Mouse (Mus musculus) left cerebral cortex, postnatal 36 days (tissue): ENCODE measurements around the gene Schip1. TPM values are rescaled to one million over a fixed set of nuclear protein-coding genes. Genes with fewer than 3 reads are reported as not detected.

Source experiments
- DNase-seq, 2 experiments: peaks; one replicate each; pipeline ENCODE4 v3.0.0; 2021 to 2022; ENCODE audit warnings: low spot score in 2 of 2, mixed read lengths in 1 of 2
- intact Hi-C: fragments of 180-260 bp; cut with DNase I; formaldehyde crosslinking; loops from one replicate; pipeline ENCODE4 v1.15.1; 2025
- total RNA-seq, 2 experiments: library from RNA; stranded (reverse); gene quantifications; 2 replicates each; pipeline ENCODE4 v1.2.3; 2021

Schip1 gene
- total RNA-seq, 2 experiments from 2014 or later: 229 to 297 TPM

DNA sequence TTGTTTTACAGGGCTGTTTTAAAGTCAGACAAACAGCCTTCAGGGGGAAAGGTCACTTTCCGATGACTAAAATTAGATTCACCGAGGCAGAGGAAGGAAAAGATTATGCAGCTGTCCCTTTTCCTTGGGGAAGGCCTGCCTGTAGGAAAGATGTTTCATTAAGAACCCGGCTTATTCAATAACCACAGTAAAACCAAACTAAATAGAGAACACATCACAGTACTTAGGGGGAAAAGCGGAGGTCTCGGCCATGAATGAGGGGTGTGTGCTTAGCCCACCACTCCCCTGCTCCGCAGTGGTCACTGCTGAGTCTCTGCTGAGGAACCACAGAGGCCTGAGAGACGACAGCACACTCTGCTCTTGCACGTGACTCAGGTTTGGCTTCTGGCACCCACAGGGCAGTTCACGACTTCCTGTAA lies 522.1 kb downstream of the Schip1 start:
- DNase-seq: no peak
- intact Hi-C loops: no loop called here

DNA sequence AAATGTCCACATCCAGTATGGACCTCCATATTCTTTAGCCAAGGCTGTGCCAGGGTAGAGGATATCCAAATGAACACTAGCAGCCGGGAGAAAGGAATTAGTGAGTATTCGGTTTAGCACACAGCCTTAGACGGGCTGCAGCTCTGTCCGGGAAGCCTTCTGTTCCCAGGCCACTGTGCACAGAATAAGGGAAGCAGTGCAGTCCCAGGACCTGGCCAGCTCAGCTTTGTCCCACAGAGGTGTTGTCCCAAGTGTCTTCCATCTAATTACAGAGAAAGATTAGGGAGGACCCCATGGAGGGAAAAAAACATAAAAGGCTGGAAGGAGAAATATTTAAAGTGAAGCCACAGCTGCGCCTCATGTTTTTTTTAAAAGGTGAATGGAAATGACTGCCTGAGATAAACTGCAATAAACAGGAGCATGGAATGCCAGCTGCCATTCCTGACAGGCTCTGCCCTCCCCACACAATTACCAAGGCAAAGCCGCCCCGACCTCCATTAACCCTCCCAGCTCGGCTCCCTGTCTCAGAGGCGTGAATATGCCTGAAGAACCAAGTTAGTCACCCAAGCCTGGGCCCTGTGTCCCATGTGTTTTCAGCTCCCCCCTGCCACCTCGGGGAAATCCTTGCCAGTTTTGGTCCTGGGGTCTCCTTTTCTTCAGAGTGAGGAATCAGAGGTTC lies 523.1 kb downstream of the Schip1 start:
- no peak for DNase-seq
- intact Hi-C loops: no loop called here

- DNase-seq: no peak
- intact Hi-C loops: no loop called here
Observed at GRCm38 (mm10) chr3:68589220-68589840, 524.7 kb downstream of the Schip1 start.

GRCm38 (mm10) chr3:68590436-68590835 lies 525.8 kb downstream of the Schip1 start:
- DNase-seq: no peak
- intact Hi-C loops: no loop called here

GRCm38 (mm10) chr3:68592575-68592974 lies 528.0 kb downstream of the Schip1 start:
- intact Hi-C loops: no loop called here
- DNase-seq: no peak

DNA sequence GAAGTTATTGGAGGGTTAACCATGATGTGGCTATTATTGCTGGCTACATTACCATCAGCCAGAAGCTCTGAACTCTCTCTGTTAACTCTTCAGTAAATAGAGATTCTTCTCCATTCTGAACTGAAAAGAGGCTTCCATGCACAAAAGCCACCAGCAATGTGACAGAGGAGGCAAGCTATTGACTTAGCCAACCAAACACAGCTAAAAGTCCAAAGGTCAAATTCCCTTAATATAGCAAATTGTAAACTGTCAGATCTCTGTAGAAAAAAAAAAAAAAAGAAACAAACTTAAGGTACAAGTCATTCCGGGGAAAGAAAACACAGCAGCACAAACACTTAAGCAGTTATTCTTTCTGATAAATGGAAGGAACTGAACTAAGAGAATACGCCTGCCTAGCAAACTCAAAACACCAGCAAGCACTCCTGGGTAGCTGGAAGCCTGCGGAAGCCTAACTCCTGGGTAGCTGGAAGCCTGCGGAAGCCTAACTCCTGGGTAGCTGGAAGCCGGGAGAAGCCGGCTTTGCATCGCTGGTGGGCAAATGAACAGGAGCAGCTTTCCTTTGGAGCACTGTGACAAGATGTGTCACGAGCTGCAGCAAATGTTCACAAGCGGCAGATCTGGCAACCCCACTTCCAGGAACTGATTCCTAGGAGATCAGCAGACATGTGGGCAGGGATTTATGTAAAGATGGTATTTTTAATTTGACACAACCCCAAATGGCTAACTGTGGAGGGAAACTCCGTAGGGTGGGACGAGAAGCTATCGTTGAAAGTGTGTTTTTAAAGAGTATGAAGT lies 528.7 kb downstream of the Schip1 start:
- intact Hi-C loops: no loop called here
- peak in 1 of 2 experiments; percentile 74 for DNase-seq

- DNase-seq: no peak
- intact Hi-C loops: no loop called here
Observed at GRCm38 (mm10) chr3:68595316-68595925, 530.8 kb downstream of the Schip1 start.

DNA sequence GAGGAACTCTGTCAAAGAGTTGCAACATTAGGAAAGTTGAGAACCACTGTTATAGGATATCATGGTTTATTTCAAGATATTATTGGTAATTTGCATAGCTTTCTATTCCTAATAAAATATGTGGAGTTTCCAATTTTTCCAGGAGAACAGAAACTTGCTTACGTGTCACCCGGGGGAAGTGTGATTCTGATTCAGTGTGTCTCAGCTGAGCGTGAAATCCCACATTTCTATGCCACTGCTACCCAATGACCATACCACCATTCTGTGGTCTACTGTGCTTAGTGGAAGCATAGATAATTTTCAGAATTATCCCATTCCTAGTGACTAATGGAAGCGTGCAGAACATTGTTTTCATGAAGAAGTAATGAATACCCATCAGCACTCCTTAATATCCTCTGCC lies 532.3 kb downstream of the Schip1 start:
- intact Hi-C loops: no loop called here
- DNase-seq: no peak

- intact Hi-C loops: no loop called here
- no peak for DNase-seq
Observed at GRCm38 (mm10) chr3:68602891-68603290, 538.3 kb downstream of the Schip1 start.

- intact Hi-C loops: no loop called here
- no peak for DNase-seq
Observed at GRCm38 (mm10) chr3:68604467-68604866, 539.9 kb downstream of the Schip1 start.

GRCm38 (mm10) chr3:68604962-68605361 lies 540.4 kb downstream of the Schip1 start:
- DNase-seq: no peak
- intact Hi-C loops: loop anchor here (5.0 kb wide), 1 partner anchor 72 kb away; no protein-coding TSS in a partner anchor

DNA sequence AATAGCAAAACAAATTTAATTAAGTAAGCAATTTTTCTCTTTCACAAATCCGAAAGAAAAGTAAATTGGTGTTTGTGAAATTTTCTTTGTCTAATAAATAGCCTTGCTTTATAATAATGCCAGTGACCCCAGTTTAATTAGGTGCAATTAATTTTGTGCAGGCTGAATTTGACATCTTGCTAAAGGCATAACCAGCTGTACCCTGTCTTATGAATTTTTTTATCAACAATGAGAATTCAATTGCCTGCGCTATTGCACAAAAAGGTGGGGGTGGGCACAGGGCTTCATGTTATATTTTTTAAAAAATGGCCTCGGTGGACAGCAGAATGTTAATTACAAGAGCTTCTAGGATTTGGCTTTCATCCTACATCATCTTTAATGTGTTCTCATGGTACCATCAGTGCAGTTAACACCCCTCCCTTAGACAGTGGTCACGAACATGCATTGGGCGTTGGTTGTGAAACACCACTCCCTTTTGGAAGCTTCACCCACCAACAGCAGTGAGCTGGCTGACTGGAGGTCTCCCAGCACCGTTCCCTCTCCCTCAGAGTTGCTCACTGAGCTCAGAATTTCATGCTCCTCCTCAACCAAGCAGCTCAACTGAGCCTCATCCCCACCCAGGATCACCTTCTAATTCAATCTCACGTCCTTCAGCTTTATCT lies 541.5 kb downstream of the Schip1 start:
- intact Hi-C loops: loop anchor here (5.0 kb wide), 1 partner anchor 71 kb away; no protein-coding TSS in a partner anchor
- DNase-seq: no peak

GRCm38 (mm10) chr3:68606730-68607129 lies 542.1 kb downstream of the Schip1 start:
- intact Hi-C loops: loop anchor here (5.0 kb wide), 1 partner anchor 71 kb away; no protein-coding TSS in a partner anchor
- DNase-seq: peak in 1 of 2 experiments; percentile 72

DNA sequence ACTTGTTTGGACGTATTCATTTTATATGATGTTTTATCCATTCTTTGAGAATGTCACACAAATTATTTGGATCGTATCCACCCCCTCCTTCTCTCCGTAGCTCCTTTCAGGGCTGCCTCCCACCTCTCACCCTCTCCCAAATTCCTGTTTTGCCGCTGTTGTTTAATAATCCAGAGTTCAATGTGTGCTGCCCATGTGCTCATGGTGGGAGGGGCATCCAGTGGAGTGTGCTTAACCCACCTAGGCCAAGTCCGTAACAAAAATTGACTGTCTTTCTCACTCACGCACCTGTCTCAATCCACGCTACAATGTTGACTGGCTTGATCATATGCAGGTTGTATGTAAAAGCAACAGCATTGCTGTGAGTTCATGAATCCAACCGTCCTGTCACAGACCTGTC lies 542.7 kb downstream of the Schip1 start:
- DNase-seq: no peak
- intact Hi-C loops: loop anchor here (5.0 kb wide), 1 partner anchor 70 kb away; no protein-coding TSS in a partner anchor

DNA sequence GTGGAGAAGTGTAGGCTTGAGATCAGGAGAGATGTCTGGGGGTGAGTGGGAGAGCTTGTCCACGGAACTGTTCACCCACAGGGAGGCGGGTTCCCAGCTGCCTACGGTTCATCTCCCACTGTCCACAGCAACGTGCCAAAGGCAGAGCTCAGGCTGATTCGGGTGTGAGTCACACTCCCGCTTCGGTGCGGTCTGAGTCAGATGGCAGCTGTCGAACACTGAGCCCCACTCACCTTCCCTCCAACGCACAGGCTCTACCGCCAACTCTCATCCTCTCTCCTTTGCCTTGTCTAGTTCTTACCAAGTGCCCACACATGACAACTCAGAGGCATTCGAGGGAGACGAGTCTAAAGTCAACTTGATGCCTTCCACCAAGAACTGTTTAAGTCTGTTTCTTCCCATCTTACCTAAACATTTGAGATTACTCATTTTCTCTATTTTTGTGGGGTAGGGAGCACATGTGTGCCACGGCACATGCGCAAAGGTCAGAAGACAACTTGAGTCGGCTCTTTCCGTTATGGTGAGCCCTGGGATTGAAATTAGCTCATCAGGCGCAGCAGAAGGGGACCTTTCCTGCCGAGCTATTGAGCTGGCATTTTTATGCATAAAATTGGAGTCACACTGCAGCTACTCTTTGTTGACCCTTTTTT lies 544.4 kb downstream of the Schip1 start:
- intact Hi-C loops: loop anchor here (2.0 to 5.0 kb wide), 2 partner anchors 32 to 68 kb away; no protein-coding TSS in a partner anchor
- DNase-seq: peak; percentile 89 to 91

- no peak for DNase-seq
- intact Hi-C loops: no loop called here
Observed at GRCm38 (mm10) chr3:68610011-68610410, 545.4 kb downstream of the Schip1 start.

GRCm38 (mm10) chr3:68610598-68611261 lies 546.1 kb downstream of the Schip1 start:
- DNase-seq: no peak
- intact Hi-C loops: no loop called here

GRCm38 (mm10) chr3:68615042-68615810 lies 550.6 kb downstream of the Schip1 start:
- intact Hi-C loops: loop anchor here (2.0 kb wide), 1 partner anchor 98 kb away; no protein-coding TSS in a partner anchor
- DNase-seq: no peak
